Mouse (Mus musculus) heart, embryonic 16.5 days (tissue): ENCODE data around the gene Plcb4. TPM values are rescaled to one million over a fixed set of nuclear protein-coding genes. Genes with fewer than 3 reads are reported as not detected.

Experiments
- ATAC-seq: fragments of 200-750 bp; cut with Nextera tagmentation; replicated peaks from 2 replicates; pipeline ENCODE4 v1.8.0; 2017; ENCODE audit warnings: moderate number of reproducible peaks; ENCODE audit not compliant: insufficient read depth, low FRiP score; ENCODE audit errors: extremely low read depth
- H3K27ac ChIP-seq: fragments of 300-500 bp; sonication (generic); 2 replicates; pipeline ENCODE4 v1.5.1; 2014; ENCODE audit warnings: mild to moderate bottlenecking, low read length, control low read depth, moderate library complexity
- H3K27me3 ChIP-seq: fragments of 300-500 bp; sonication (generic); 2 replicates; pipeline ENCODE4 v1.6.1; 2014; ENCODE audit warnings: low read length, mixed read lengths; ENCODE audit not compliant: control insufficient read depth, insufficient read depth
- H3K36me3 ChIP-seq: fragments of 300-500 bp; sonication (generic); 2 replicates; pipeline ENCODE4 v1.6.1; 2014; ENCODE audit not compliant: control insufficient read depth, insufficient read depth
- H3K4me1 ChIP-seq: fragments of 300-500 bp; sonication (generic); 2 replicates; pipeline ENCODE4 v1.6.1; 2014; ENCODE audit warnings: low read length, mixed read lengths; ENCODE audit not compliant: control insufficient read depth, insufficient read depth
- H3K4me2 ChIP-seq: fragments of 300-500 bp; sonication (generic); 2 replicates; pipeline ENCODE4 v1.6.1; 2014; ENCODE audit warnings: low read depth, mild to moderate bottlenecking, control low read depth, low read length
- H3K4me3 ChIP-seq: fragments of 300-500 bp; sonication (generic); 2 replicates; pipeline ENCODE4 v1.5.1; 2014; ENCODE audit warnings: mild to moderate bottlenecking, control low read depth, low read length
- H3K9ac ChIP-seq: fragments of 300-500 bp; sonication (generic); 2 replicates; pipeline ENCODE4 v1.6.1; 2014; ENCODE audit warnings: low read length, control low read depth
- H3K9me3 ChIP-seq: fragments of 300-500 bp; sonication (generic); replicated peaks from 2 replicates; pipeline ENCODE4 v1.6.1; 2016; ENCODE audit warnings: low read length; ENCODE audit not compliant: control insufficient read depth
- WGBS: fragments of 180-500 bp; shearing (Covaris S2); extraction: QIAGEN DNeasy Blood & Tissue Kit; methylation state at CpG from one replicate; pipeline ENCODE4 v1.1.7; 2014; 5-methylcytosine and 5-hydroxymethylcytosine counted together
- polyA plus RNA-seq: library from polyadenylated mRNA; unstranded; fragments of >200 nt; fragmentation: Nextera tagmentation; extraction: Ambion mirVana; gene quantifications from 2 replicates; pipeline ENCODE4 v1.2.1, GENCODE M21; 2015

Plcb4 gene
- polyA plus RNA-seq, 1 experiment from 2014 or later, result 31.9 TPM

- Histone ChIP-seq H3K9me3 (no peaks in the 10 kb centered on the region), H3K9ac (no peak overlapping the region), H3K36me3 (0 out of 2 replicates have a peak, but pooled peaks cover 2% of the 10 kb centered on the region), H3K27ac (no peak overlapping the region), H3K4me2 (no peak overlapping the region), H3K4me1 (no peaks in the 10 kb centered on the region), H3K4me3 (no peak overlapping the region), H3K27me3 (no peaks in the 10 kb centered on the region)
- 83% methylated on average over 18 of the region's 18 CpGs for WGBS
- no peak for ATAC-seq
Measured at GRCm38 (mm10) chr2:135997361-135998150, 338.7 kb downstream of the Plcb4 start.

GRCm38 (mm10) chr2:135998886-135999285 is 340.1 kb downstream of the Plcb4 start:
- Histone ChIP-seq H3K4me1 (no peaks in the 10 kb centered on the region), H3K9me3 (no peaks in the 10 kb centered on the region), H3K4me2 (no peak overlapping the region), H3K36me3 (peaks cover 11% of the 10 kb centered on the region), H3K27me3 (no peaks in the 10 kb centered on the region), H3K27ac (no peak overlapping the region), H3K4me3 (no peak overlapping the region), H3K9ac (no peak overlapping the region)
- WGBS, result 91% methylated on average over 7 of the region's 7 CpGs
- no peak for ATAC-seq

- Histone ChIP-seq H3K4me2 (no peak overlapping the region), H3K27ac (no peak overlapping the region), H3K4me1 (no peaks in the 10 kb centered on the region), H3K4me3 (no peak overlapping the region), H3K36me3 (peaks cover 11% of the 10 kb centered on the region), H3K27me3 (no peaks in the 10 kb centered on the region), H3K9me3 (no peaks in the 10 kb centered on the region), H3K9ac (no peak overlapping the region)
- ATAC-seq, result no peak
- 67% methylated on average over 1 of the region's 1 CpGs for WGBS
Measured at GRCm38 (mm10) chr2:135999361-135999760, 340.6 kb downstream of the Plcb4 start.

DNA sequence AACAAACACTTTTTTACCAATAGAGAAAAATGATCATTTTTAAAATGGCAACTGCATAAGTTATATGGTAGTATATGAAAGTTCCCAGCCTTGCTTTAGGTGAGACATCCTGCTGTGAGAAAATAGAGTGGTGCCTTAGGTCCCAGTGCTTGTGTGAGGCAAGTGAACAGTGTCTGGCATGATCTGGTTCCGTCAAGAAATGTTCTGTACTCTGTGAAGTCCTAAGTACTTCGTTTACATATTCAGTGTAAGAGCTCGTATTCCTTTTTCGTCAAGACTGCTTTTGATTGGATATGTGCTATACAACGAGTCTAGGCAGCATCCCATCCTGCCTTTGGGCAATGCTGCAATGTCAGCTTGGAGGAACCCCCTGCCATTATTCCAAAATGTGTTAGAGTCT is 342.1 kb downstream of the Plcb4 start:
- Histone ChIP-seq H3K4me2 (no peak overlapping the region), H3K4me1 (no peaks in the 10 kb centered on the region), H3K9ac (no peak overlapping the region), H3K9me3 (no peaks in the 10 kb centered on the region), H3K27me3 (no peaks in the 10 kb centered on the region), H3K27ac (no peak overlapping the region), H3K4me3 (no peak overlapping the region), H3K36me3 (peaks cover 11% of the 10 kb centered on the region)
- no peak for ATAC-seq
- 71% methylated on average over 5 of the region's 5 CpGs for WGBS

- 51% methylated on average over 7 of the region's 7 CpGs for WGBS
Measured at GRCm38 (mm10) chr2:136002118-136002517, 343.3 kb downstream of the Plcb4 start.

GRCm38 (mm10) chr2:136003836-136004235 is 345.0 kb downstream of the Plcb4 start:
- Histone ChIP-seq H3K4me3 (no peak overlapping the region), H3K4me2 (no peak overlapping the region), H3K27me3 (no peaks in the 10 kb centered on the region), H3K9me3 (no peaks in the 10 kb centered on the region), H3K4me1 (no peaks in the 10 kb centered on the region), H3K27ac (no peak overlapping the region), H3K9ac (no peak overlapping the region), H3K36me3 (peaks cover 19% of the 10 kb centered on the region)
- 79% methylated on average over 1 of the region's 1 CpGs for WGBS
- no peak for ATAC-seq

More at GRCm38 (mm10) chr2:136002118-136002517, 343.3 kb downstream of the Plcb4 start:
- Histone ChIP-seq H3K27ac (no peak overlapping the region), H3K27me3 (no peaks in the 10 kb centered on the region), H3K36me3 (peaks cover 12% of the 10 kb centered on the region), H3K4me1 (no peaks in the 10 kb centered on the region), H3K9ac (no peak overlapping the region), H3K4me3 (no peak overlapping the region), H3K4me2 (no peak overlapping the region), H3K9me3 (no peaks in the 10 kb centered on the region)
- no peak for ATAC-seq

GRCm38 (mm10) chr2:136006280-136006679 is 347.5 kb downstream of the Plcb4 start:
- Histone ChIP-seq H3K27ac (no peak overlapping the region), H3K4me3 (no peak overlapping the region), H3K27me3 (no peaks in the 10 kb centered on the region), H3K9ac (no peak overlapping the region), H3K9me3 (no peaks in the 10 kb centered on the region), H3K4me2 (no peak overlapping the region), H3K36me3 (peaks cover 28% of the 10 kb centered on the region), H3K4me1 (no peaks in the 10 kb centered on the region)
- 87% methylated on average over 5 of the region's 5 CpGs for WGBS
- ATAC-seq, result no peak

- peaks cover 19% of the 10 kb centered on the region for H3K36me3 ChIP-seq
- no peaks in the 10 kb centered on the region for H3K27me3 ChIP-seq
- H3K9ac ChIP-seq, result no peak overlapping the region
- H3K4me3 ChIP-seq, result no peak overlapping the region
- no peak overlapping the region for H3K4me2 ChIP-seq
- no peak overlapping the region for H3K27ac ChIP-seq
- no peaks in the 10 kb centered on the region for H3K4me1 ChIP-seq
- no peaks in the 10 kb centered on the region for H3K9me3 ChIP-seq
- ATAC-seq, result no peak
- WGBS, result 90% methylated on average over 9 of the region's 9 CpGs
Measured at GRCm38 (mm10) chr2:136012759-136013158, 353.9 kb downstream of the Plcb4 start.

GRCm38 (mm10) chr2:136048464-136048863 is 389.7 kb downstream of the Plcb4 start:
- H3K9ac ChIP-seq, result no peak overlapping the region
- no peak overlapping the region for H3K27ac ChIP-seq
- ATAC-seq, result no peak
- H3K36me3 ChIP-seq, result no peaks in the 10 kb centered on the region
- peaks cover 10% of the 10 kb centered on the region; the same call in 1 of the 2 replicates for H3K27me3 ChIP-seq
- no peak overlapping the region for H3K4me3 ChIP-seq
- 88% methylated on average over 4 of the region's 4 CpGs for WGBS
- H3K9me3 ChIP-seq, result no peaks in the 10 kb centered on the region
- no peak overlapping the region for H3K4me2 ChIP-seq
- H3K4me1 ChIP-seq, result no peaks in the 10 kb centered on the region
